Mouse (Mus musculus) heart, postnatal 0 days (tissue): ENCODE results near the gene Pitpnm3. TPM values are rescaled to one million over a fixed set of nuclear protein-coding genes. Genes with fewer than 3 reads are reported as not detected.
"Not testable (repeated sequence)": the region's sequence is repeated elsewhere in the genome, so short reads cannot be mapped to it uniquely, and the experiment has no call there.

ENCODE experiments used
- ATAC-seq: fragments of 200-750 bp; cut with Nextera tagmentation; 2 replicates; pipeline ENCODE4 v1.8.0; 2017; ENCODE audit warnings: low read depth, moderate number of reproducible peaks, moderate library complexity; ENCODE audit not compliant: insufficient read depth
- DNase-seq: peaks from one replicate; pipeline ENCODE4 v3.0.0-alpha.2; 2016; ENCODE audit warnings: low spot score
- H3K27ac ChIP-seq: fragments of 300-500 bp; sonication (generic); 2 replicates; pipeline ENCODE4 v1.5.1; 2014; ENCODE audit warnings: low read depth, mild to moderate bottlenecking
- H3K27me3 ChIP-seq: fragments of 300-500 bp; sonication (generic); 2 replicates; pipeline ENCODE4 v1.6.1; 2014; ENCODE audit warnings: low read length, mixed read lengths; ENCODE audit not compliant: control insufficient read depth, insufficient read depth
- H3K36me3 ChIP-seq: fragments of 300-500 bp; sonication (generic); replicated peaks from 2 replicates; pipeline ENCODE4 v1.6.1; 2014; ENCODE audit warnings: low read length, mixed read lengths; ENCODE audit not compliant: control insufficient read depth, insufficient read depth
- H3K4me1 ChIP-seq: fragments of 300-500 bp; sonication (generic); 2 replicates; pipeline ENCODE4 v1.6.1; 2014; ENCODE audit warnings: antibody characterized with exemption; ENCODE audit not compliant: control insufficient read depth, insufficient read depth
- H3K4me2 ChIP-seq: fragments of 300-500 bp; sonication (generic); 2 replicates; pipeline ENCODE4 v1.6.1; 2014; ENCODE audit warnings: low read depth, mild to moderate bottlenecking, low read length, moderate library complexity
- H3K4me3 ChIP-seq: fragments of 300-500 bp; sonication (generic); 2 replicates; pipeline ENCODE4 v1.5.1; 2014; ENCODE audit warnings: low read depth, low read length
- H3K9ac ChIP-seq: fragments of 300-500 bp; sonication (generic); replicated peaks from 2 replicates; pipeline ENCODE4 v1.6.1; 2014; ENCODE audit warnings: low read depth, low read length, mixed read lengths
- H3K9me3 ChIP-seq: fragments of 300-500 bp; sonication (generic); replicated peaks from 2 replicates; pipeline ENCODE4 v1.6.1; 2016; ENCODE audit warnings: low read length; ENCODE audit not compliant: control insufficient read depth
- CTCF ChIP-seq: IDR thresholded peaks from 2 replicates; pipeline ENCODE4 v1.5.1; 2016; ENCODE audit warnings: antibody characterized with exemption, control low read depth, low read depth
- EP300 ChIP-seq: IDR thresholded peaks from 2 replicates; pipeline ENCODE4 v1.6.1; 2016; ENCODE audit warnings: antibody characterized with exemption, low read depth
- WGBS: fragments of 180-500 bp; shearing (Covaris S2); extraction: QIAGEN DNeasy Blood & Tissue Kit; methylation state at CpG from one replicate; pipeline ENCODE4 v1.1.7; 2014; 5-methylcytosine and 5-hydroxymethylcytosine counted together
- polyA plus RNA-seq: library from polyadenylated mRNA; unstranded; fragments of >200 nt; fragmentation: Nextera tagmentation; extraction: Ambion mirVana; gene quantifications from 2 replicates; pipeline ENCODE4 v1.2.1, GENCODE M21; 2015
- total RNA-seq: library from RNA; depleted of rRNA; stranded (reverse); fragments of >200 nt; gene quantifications from 2 replicates; pipeline ENCODE4 v1.2.3, GENCODE M21; 2014; ENCODE audit warnings: low replicate concordance

The Pitpnm3 gene
- total and polyA plus RNA-seq, 2 experiments from 2014 or later, result 0.38 to 1.0 TPM

- H3K27ac ChIP-seq, result no peak overlapping the region
- H3K27me3 ChIP-seq, result no peaks in the 10 kb centered on the region
- TF ChIP-seq CTCF (no peak), EP300 (no peak)
- no peaks in the 10 kb centered on the region for H3K9me3 ChIP-seq
- DNase-seq (no peak), ATAC-seq (no peak)
- H3K4me2 ChIP-seq, result no peak overlapping the region
- no peak overlapping the region for H3K9ac ChIP-seq
- H3K4me1 ChIP-seq, result no peaks in the 10 kb centered on the region
- 89% methylated on average over 5 of the region's 5 CpGs for WGBS
- H3K36me3 ChIP-seq, result peaks cover 60% of the 10 kb centered on the region
- H3K4me3 ChIP-seq, result no peak overlapping the region
These were observed 40.4 kb upstream of the Pitpnm3 start for GRCm38 (mm10) chr11:72175966-72176365.

DNA sequence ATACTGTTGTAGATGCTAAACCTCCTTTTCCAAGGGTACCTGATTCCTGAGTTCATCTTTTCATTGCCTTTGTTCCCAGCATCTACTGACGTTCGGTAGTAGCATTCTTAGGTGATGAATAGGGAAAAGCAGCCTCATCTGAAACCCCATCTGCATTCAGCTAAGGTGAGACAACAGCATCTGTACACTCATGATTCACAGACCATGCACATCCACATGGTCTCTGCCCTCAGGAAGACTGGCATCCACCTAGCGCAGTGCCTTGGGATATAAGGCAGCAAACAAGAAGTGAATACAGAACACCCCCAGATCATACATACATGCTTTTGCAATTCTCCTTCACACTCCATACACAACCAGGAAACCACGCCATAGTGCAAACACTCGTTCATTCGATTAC lies 39.1 kb upstream of the Pitpnm3 start:
- Histone ChIP-seq H3K4me1 (no peaks in the 10 kb centered on the region), H3K27me3 (no peaks in the 10 kb centered on the region), H3K4me2 (no peak overlapping the region), H3K9ac (no peak overlapping the region), H3K9me3 (no peaks in the 10 kb centered on the region), H3K27ac (no peak overlapping the region), H3K36me3 (peaks cover 62% of the 10 kb centered on the region), H3K4me3 (no peak overlapping the region)
- ATAC-seq (no peak), DNase-seq (no peak)
- WGBS, result 93% methylated on average over 6 of the region's 6 CpGs
- TF ChIP-seq CTCF (no peak), EP300 (no peak)

DNA sequence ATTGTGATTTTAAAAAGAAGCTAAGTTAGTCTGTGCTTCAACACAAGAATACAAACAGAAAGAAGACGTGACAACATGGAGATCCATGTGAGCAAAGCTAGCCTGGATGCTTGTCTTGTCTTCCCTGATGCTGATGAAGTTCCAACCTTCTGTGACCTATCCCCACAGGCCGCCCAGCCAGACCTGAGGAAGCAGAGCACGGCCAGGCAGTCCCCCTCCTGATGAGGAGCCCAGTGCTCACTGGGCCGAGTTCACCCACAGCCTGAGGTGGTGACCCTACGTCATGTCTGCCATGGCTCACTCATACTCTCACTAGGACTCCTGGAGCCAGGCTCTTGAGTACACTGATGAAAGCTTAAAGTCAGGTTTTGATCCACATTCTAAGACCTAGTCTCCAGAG lies 37.9 kb upstream of the Pitpnm3 start:
- DNase-seq, result no peak
- 87% methylated on average over 5 of the region's 5 CpGs for WGBS
- Histone ChIP-seq H3K4me3 (no peak overlapping the region), H3K4me2 (no peak overlapping the region), H3K27ac (no peak overlapping the region), H3K27me3 (no peaks in the 10 kb centered on the region), H3K36me3 (peaks cover 63% of the 10 kb centered on the region), H3K9ac (no peak overlapping the region), H3K9me3 (no peaks in the 10 kb centered on the region), H3K4me1 (no peaks in the 10 kb centered on the region)
- no peak for TF ChIP-seq CTCF
- TF ChIP-seq EP300, result no peak
- no peak for ATAC-seq

DNA sequence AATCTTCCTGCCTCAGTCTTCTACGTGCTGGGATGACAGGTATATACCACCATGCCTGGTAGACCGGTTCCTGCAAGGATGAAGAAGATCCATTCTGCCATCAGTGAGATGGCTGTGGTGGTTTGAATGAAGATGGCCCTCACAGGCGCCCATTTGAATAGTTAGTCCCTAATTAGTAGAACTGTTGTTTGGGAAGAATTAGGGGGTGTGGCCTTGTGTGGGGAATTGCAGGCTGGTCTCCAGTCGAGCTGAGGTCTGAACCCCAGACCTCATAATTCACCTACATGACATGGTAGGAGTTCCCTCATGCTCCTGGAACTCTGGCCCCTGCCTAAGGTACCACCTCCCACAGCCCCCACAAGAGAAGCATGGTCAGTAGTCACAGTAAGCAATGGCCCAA lies 36.3 kb upstream of the Pitpnm3 start:
- H3K27me3 ChIP-seq, H3K9ac ChIP-seq, DNase-seq, H3K9me3 ChIP-seq, H3K4me3 ChIP-seq, H3K4me2 ChIP-seq, ATAC-seq, H3K4me1 ChIP-seq, H3K27ac ChIP-seq: not testable (repeated sequence)
- H3K36me3 ChIP-seq, result peaks cover 56% of the 10 kb centered on the region
- 83% methylated on average over 4 of the region's 4 CpGs for WGBS

- Histone ChIP-seq H3K36me3 (peaks cover 56% of the 10 kb centered on the region), H3K27me3 (no peaks in the 10 kb centered on the region), H3K9ac (no peak overlapping the region), H3K4me3 (no peak overlapping the region), H3K4me1 (no peaks in the 10 kb centered on the region), H3K4me2 (no peak overlapping the region), H3K27ac (no peak overlapping the region), H3K9me3 (no peaks in the 10 kb centered on the region)
- 85% methylated on average over 4 of the region's 4 CpGs for WGBS
- ATAC-seq (no peak), DNase-seq (no peak)
- no peak for TF ChIP-seq EP300
- TF ChIP-seq CTCF, result no peak
These were observed 34.3 kb upstream of the Pitpnm3 start for GRCm38 (mm10) chr11:72169871-72170270.

GRCm38 (mm10) chr11:72163198-72163597 lies 27.6 kb upstream of the Pitpnm3 start:
- peaks cover 57% of the 10 kb centered on the region for H3K36me3 ChIP-seq

More at GRCm38 (mm10) chr11:72163198-72163597, 27.6 kb upstream of the Pitpnm3 start:
- no peak overlapping the region for H3K4me3 ChIP-seq
- TF ChIP-seq CTCF, result no peak
- no peak for TF ChIP-seq EP300
- no peak for DNase-seq
- no peaks in the 10 kb centered on the region for H3K9me3 ChIP-seq
- H3K9ac ChIP-seq, result no peak overlapping the region
- ATAC-seq, result no peak
- H3K27me3 ChIP-seq, result no peaks in the 10 kb centered on the region
- no peaks in the 10 kb centered on the region for H3K4me1 ChIP-seq
- H3K4me2 ChIP-seq, result no peak overlapping the region
- no peak overlapping the region for H3K27ac ChIP-seq
- WGBS, result 89% methylated on average over 2 of the region's 2 CpGs
